Mouse (Mus musculus): Measurements from ENCODE around the gene Adamtsl3. TPM values are rescaled to one million over a fixed set of nuclear protein-coding genes. Genes with fewer than 3 reads are reported as not detected.

Gene Adamtsl3
- polyA plus RNA-seq (2012; rRNA removed) = 1.3 and 2.0 TPM in 2 replicates

DNA sequence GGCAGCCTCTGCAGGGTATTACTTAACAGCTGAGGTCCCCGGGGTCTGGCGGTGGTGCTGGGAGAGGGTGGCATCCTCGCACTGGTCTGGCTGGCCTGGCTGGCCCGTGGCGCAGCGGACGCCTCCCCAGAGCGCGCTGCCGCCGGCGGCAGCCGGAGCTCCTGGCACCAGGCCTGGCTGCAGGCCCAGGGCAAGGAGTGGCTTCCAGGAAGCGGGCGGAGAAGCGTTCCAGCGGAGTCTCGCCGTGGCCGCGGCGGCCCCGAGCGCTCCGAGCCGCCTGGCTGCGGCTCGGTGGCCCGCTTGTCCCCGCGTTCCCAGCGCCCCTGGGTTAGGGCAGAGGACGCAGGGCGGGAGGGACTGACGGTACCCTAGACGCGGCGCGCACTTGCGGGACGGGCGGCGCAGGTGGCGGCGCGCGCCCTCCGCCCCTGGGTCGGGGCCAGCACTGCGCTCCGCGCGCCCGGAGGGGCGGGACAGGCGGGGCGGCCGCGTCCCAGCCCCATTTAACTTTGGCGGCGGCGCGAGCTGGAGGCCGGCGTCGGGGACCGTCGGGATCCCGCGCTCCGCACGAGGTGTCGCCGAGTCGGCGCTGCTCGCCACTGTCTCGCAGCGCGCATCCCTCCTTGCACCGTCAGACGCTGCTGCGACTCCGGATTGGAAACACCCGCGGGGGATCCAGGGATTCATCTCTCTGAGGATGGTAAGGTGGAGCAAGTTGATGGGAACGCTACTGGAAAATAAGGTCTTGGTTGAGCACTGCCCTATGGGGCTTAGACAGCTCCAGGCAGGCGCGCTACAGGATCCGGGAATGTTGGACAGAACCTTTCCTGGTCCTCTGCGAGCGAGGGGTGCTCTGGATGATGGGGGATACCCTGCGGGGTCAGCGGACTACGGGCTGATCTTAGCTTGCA lies at the start of gene Adamtsl3:
Gene Adamtsl3 (plus strand): TSS at position 484 of the 911 bp plus-strand sequence.

GRCm38 (mm10) chr7:82648353-82649080 lies 313.0 kb downstream of the Adamtsl3 start, which contains the start of the genes Saxo2 and Efl1:
Gene Saxo2, minus strand, starts transcription at chr7:82648528.
Gene Efl1, plus strand, starts transcription at chr7:82648614.

Other genes starting within 250 kb of the Adamtsl3 start
- gene Sh3gl3, start 161.9 kb upstream of the Adamtsl3 start, polyA plus RNA-seq (2012; rRNA removed) = 0.71 and 1.4 TPM in 2 replicates

Measured in colon, adult 2 months (tissue).